Mouse (Mus musculus) gastrocnemius, postnatal 4 days (tissue): Measurements from ENCODE around the gene Mterf1a. TPM values are rescaled to one million over a fixed set of nuclear protein-coding genes. Genes with fewer than 3 reads are reported as not detected.
A peak's percentile ranks its signal among the peaks of the same experiment; 100 is the strongest.
"Not testable (repeated sequence)": the region's sequence is repeated elsewhere in the genome, so short reads cannot be mapped to it uniquely, and the experiment has no call there.

ENCODE experiments used
- DNase-seq, 2 experiments: peaks; one replicate each; pipeline ENCODE4 v3.0.0; 2021 to 2022; ENCODE audit warnings: low spot score in 2 of 2, mixed read lengths in 2 of 2
- long read RNA-seq, 2 experiments: library from polyadenylated mRNA; stranded (forward); transcript quantifications; one replicate each; pipeline ENCODE4 v2.0.0; 2021
- total RNA-seq, 2 experiments: library from RNA; stranded (reverse); gene quantifications; 2 replicates each; pipeline ENCODE4 v1.2.3; 2021

The Mterf1a gene
- 1 to 10 TPM; 3.6 to 4.7 TPM for total RNA-seq
- long read RNA-seq, experiment 1, partial matches to known transcripts: 0 of 4 reads
- long read RNA-seq, experiment 1, other reads (novel, unspliced or antisense): 0 of 4 reads
- long read RNA-seq, experiment 2, partial matches to known transcripts: 0 of 6 reads
- long read RNA-seq, experiment 2, other reads (novel, unspliced or antisense): 1 of 6 reads

- DNase-seq: not testable (repeated sequence)
Measured at GRCm38 (mm10) chr5:3893459-3894293, at the start of gene Mterf1a. Mterf1a (minus strand) TSS chr5:3893933.

GRCm38 (mm10) chr5:3943169-3943568 is 49.4 kb upstream of the Mterf1a start:
- not testable (repeated sequence) for DNase-seq

- no peak for DNase-seq
Measured at GRCm38 (mm10) chr5:3941240-3941639, 47.5 kb upstream of the Mterf1a start.

- no peak for DNase-seq
Measured at GRCm38 (mm10) chr5:3939335-3939734, 45.6 kb upstream of the Mterf1a start.

- DNase-seq: no peak
Measured at GRCm38 (mm10) chr5:3938905-3939304, 45.2 kb upstream of the Mterf1a start.

GRCm38 (mm10) chr5:3935778-3936554 is 42.2 kb upstream of the Mterf1a start:
- DNase-seq: no peak

- DNase-seq: no peak
Measured at GRCm38 (mm10) chr5:3935266-3935665, 41.5 kb upstream of the Mterf1a start.

- no peak for DNase-seq
Measured at GRCm38 (mm10) chr5:3933551-3933950, 39.8 kb upstream of the Mterf1a start.

- no peak for DNase-seq
Measured at GRCm38 (mm10) chr5:3931636-3932035, 37.9 kb upstream of the Mterf1a start.

GRCm38 (mm10) chr5:3930760-3931159 is 37.0 kb upstream of the Mterf1a start:
- DNase-seq: no peak

- DNase-seq: no peak
Measured at GRCm38 (mm10) chr5:3928690-3929046, 34.9 kb upstream of the Mterf1a start.

GRCm38 (mm10) chr5:3927801-3928689 is 34.3 kb upstream of the Mterf1a start, which contains the start of gene Akap9:
Akap9 (plus strand) TSS chr5:3928054.
- peak; percentile 58 to 75 for DNase-seq

GRCm38 (mm10) chr5:3926666-3927065 is 32.9 kb upstream of the Mterf1a start:
- no peak for DNase-seq

GRCm38 (mm10) chr5:3922350-3922749 is 28.6 kb upstream of the Mterf1a start:
- no peak for DNase-seq

- no peak for DNase-seq
Measured at GRCm38 (mm10) chr5:3905471-3905870, 11.7 kb upstream of the Mterf1a start.

GRCm38 (mm10) chr5:3894294-3894619 is 524 bp upstream of the Mterf1a start:
- DNase-seq: not testable (repeated sequence)

GRCm38 (mm10) chr5:3889201-3889600 is 4.5 kb downstream of the Mterf1a start:
- no peak for DNase-seq

- DNase-seq: not testable (repeated sequence)
Measured at GRCm38 (mm10) chr5:3886862-3887261, 6.9 kb downstream of the Mterf1a start.

GRCm38 (mm10) chr5:3873485-3873884 is 20.2 kb downstream of the Mterf1a start:
- DNase-seq: no peak

GRCm38 (mm10) chr5:3872348-3872747 is 21.4 kb downstream of the Mterf1a start:
- DNase-seq: no peak

GRCm38 (mm10) chr5:3870161-3870560 is 23.6 kb downstream of the Mterf1a start:
- no peak for DNase-seq
